Mouse (Mus musculus) bone marrow macrophage, adult 2 months (primary cell): Measurements from ENCODE around the gene Nup107.
"Not testable (repeated sequence)": the region's sequence is repeated elsewhere in the genome, so short reads cannot be mapped to it uniquely, and the experiment has no call there.

Experiments used
- CTCF ChIP-seq: IDR thresholded peaks from 2 replicates; pipeline ENCODE4 v1.5.1; 2012; ENCODE audit warnings: low read depth, mild to moderate bottlenecking, low read length, moderate library complexity
- POLR2A ChIP-seq: IDR thresholded peaks from 2 replicates; pipeline ENCODE4 v1.6.1; 2012; ENCODE audit warnings: mild to moderate bottlenecking, low read depth, low read length, borderline replicate concordance

GRCm38 (mm10) chr10:117704314-117704963, 88.1 kb downstream of the Nup107 start:
- not testable (repeated sequence) for TF ChIP-seq POLR2A, CTCF
